Mouse (Mus musculus) liver, embryonic 11.5 days (tissue): ENCODE measurements at regions not wholly inside any gene's neighbourhood (a gene's known extent, or its start where the extent isn't known, plus 50 kb on each side); places are given as distances from the start of the nearest gene placed in this dataset.

Experiments
- ATAC-seq: fragments of 200-750 bp; cut with Nextera tagmentation; replicated peaks from 2 replicates; pipeline ENCODE4 v1.8.0; 2017; ENCODE audit warnings: moderate number of reproducible peaks, mild to moderate bottlenecking, moderate TSS enrichment, moderate library complexity; ENCODE audit not compliant: low FRiP score
- DNase-seq: peaks from one replicate; pipeline ENCODE4 v3.0.0-alpha.2; 2017; ENCODE audit warnings: low spot score
- H3K27ac ChIP-seq: fragments of 300-500 bp; sonication (generic); 2 replicates; pipeline ENCODE4 v1.5.1; 2014; ENCODE audit warnings: mild to moderate bottlenecking, low read depth, low read length, control low read depth
- H3K27me3 ChIP-seq: fragments of 300-500 bp; sonication (generic); replicated peaks from 2 replicates; pipeline ENCODE4 v1.6.1; 2014; ENCODE audit warnings: low read length, mixed read lengths; ENCODE audit not compliant: control insufficient read depth, insufficient read depth
- H3K36me3 ChIP-seq: fragments of 300-500 bp; sonication (generic); 2 replicates; pipeline ENCODE4 v1.6.1; 2014; ENCODE audit warnings: mild to moderate bottlenecking, low read length, moderate library complexity, mixed read lengths; ENCODE audit not compliant: control insufficient read depth, insufficient read depth
- H3K4me1 ChIP-seq: fragments of 300-500 bp; sonication (generic); replicated peaks from 2 replicates; pipeline ENCODE4 v1.6.1; 2014; ENCODE audit warnings: low read length, mixed read lengths; ENCODE audit not compliant: control insufficient read depth, insufficient read depth
- H3K4me2 ChIP-seq: fragments of 300-500 bp; sonication (generic); 2 replicates; pipeline ENCODE4 v1.6.1; 2014; ENCODE audit warnings: mild to moderate bottlenecking, control low read depth, moderate library complexity
- H3K4me3 ChIP-seq: fragments of 300-500 bp; sonication (generic); 2 replicates; pipeline ENCODE4 v1.5.1; 2014; ENCODE audit warnings: low read depth, low read length, control low read depth
- H3K9ac ChIP-seq: fragments of 300-500 bp; sonication (generic); 2 replicates; pipeline ENCODE4 v1.6.1; 2014; ENCODE audit warnings: low read depth, low read length, control low read depth
- H3K9me3 ChIP-seq: fragments of 300-500 bp; sonication (generic); 2 replicates; pipeline ENCODE4 v1.6.1; 2016; ENCODE audit warnings: low read length, inconsistent platforms, mixed read lengths; ENCODE audit not compliant: control insufficient read depth
- WGBS: fragments of 180-500 bp; shearing (Covaris S2); extraction: QIAGEN DNeasy Blood & Tissue Kit; methylation state at CpG from one replicate; pipeline ENCODE4 v1.1.7; 2014; 5-methylcytosine and 5-hydroxymethylcytosine counted together

DNA sequence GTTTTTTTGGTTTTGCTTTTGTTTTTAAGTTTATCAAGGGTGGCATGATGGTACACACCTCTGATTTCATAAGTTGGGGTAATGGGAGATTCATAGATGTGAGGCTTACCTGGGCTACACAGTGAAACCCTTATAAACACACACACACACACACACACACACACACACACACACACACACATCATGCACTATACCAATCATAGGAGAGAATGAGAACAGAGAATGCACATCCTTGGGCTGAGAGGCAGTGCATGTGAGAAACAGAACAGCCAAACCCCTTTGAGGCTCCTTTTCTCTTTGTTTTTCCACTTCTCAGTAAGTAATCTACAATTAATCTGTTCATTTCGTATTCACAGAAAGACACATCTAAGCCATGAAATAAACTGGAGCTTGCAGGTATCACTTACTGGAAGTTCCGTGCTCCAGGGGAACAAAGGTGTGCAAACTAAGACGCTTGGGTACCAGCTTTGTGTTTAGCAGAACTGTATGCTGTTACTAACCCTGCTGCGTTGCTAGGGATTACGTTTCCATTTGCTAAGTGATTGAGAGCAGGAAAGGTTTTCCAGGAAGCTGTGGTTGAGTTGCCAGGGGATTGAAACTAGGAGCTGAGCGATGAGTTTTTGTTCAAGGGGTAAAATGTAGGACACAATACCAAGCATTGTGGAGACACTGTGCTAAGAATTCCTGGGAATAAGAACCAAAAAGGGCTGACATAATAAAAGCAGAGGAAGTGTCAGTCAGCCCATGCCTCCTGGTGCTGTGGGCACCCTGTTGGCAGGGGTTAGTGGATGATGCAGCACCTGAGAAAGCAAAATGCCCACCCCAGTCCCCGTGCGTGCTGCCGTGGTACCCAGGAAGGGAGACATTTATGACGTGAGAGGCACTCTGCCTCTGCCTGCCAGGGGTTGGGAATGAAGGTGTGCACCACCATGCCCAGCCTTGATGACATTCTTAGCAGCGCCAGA lies 53.0 kb upstream of the Car8 start:
- ATAC-seq (no peak), DNase-seq (no peak)
- H3K9ac ChIP-seq, result no peak overlapping the region
- 61% methylated on average over 11 of the region's 11 CpGs for WGBS
- no peak overlapping the region for H3K4me2 ChIP-seq
- no peaks in the 10 kb centered on the region for H3K9me3 ChIP-seq
- no peaks in the 10 kb centered on the region for H3K27me3 ChIP-seq
- H3K36me3 ChIP-seq, result no peaks in the 10 kb centered on the region
- no peak overlapping the region for H3K27ac ChIP-seq
- H3K4me3 ChIP-seq, result no peak overlapping the region
- H3K4me1 ChIP-seq, result no peaks in the 10 kb centered on the region

GRCm38 (mm10) chr4:8289901-8290300 lies 51.1 kb upstream of the Car8 start:
- H3K4me3 ChIP-seq, result no peak overlapping the region
- H3K4me1 ChIP-seq, result no peaks in the 10 kb centered on the region
- DNase-seq (no peak), ATAC-seq (no peak)
- 61% methylated on average over 5 of the region's 5 CpGs for WGBS
- H3K9ac ChIP-seq, result no peak overlapping the region
- no peaks in the 10 kb centered on the region for H3K9me3 ChIP-seq
- no peak overlapping the region for H3K4me2 ChIP-seq
- H3K36me3 ChIP-seq, result no peaks in the 10 kb centered on the region
- H3K27me3 ChIP-seq, result no peaks in the 10 kb centered on the region
- H3K27ac ChIP-seq, result no peak overlapping the region
